Mouse (Mus musculus): ENCODE measurements around the gene Lfng. TPM values are rescaled to one million over a fixed set of nuclear protein-coding genes. Genes with fewer than 3 reads are reported as not detected.

Lfng gene
- polyA plus RNA-seq, 1 experiment = not detected

DNA sequence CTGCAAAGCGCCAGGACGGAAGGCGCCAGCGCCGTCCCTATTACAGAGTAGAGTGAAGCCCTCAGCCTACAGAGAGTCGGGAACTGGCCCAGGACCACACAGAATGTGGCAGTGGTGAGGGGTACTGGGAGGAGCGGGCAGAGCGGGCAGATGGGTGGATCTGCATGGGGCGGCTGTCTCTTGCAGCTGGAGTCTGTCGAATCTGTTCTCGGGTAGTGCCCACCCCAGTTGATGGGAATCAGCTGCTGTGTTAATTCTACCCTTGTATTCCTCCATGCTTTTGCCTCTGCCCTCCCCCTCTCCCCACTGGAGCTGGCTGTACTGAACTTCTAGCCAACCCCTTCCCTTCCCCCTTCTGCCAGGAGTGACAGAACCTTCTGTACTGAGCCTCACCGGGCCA lies 5.4 kb upstream of the Lfng start:
- Histone ChIP-seq H3K4me1 (ENCODE audit: control insufficient read depth, insufficient read depth, low read length) (peaks cover 21% of the 10 kb centered on the region), H3K4me3 (ENCODE audit: insufficient read depth, low read depth, low read length) (no peak overlapping the region), H3K27ac (ENCODE audit: insufficient read depth, low read depth, low read length) (no peak overlapping the region)
- 33% methylated on average over 12 of the region's 12 CpGs for WGBS
- TF ChIP-seq CTCF (IDR thresholded peaks at IDR 0.05; ENCODE audit: insufficient read depth, low read depth, low read length) (no peak), POLR2A (IDR thresholded peaks at IDR 0.05; ENCODE audit: insufficient read depth, low read depth, low read length) (no peak)

DNA sequence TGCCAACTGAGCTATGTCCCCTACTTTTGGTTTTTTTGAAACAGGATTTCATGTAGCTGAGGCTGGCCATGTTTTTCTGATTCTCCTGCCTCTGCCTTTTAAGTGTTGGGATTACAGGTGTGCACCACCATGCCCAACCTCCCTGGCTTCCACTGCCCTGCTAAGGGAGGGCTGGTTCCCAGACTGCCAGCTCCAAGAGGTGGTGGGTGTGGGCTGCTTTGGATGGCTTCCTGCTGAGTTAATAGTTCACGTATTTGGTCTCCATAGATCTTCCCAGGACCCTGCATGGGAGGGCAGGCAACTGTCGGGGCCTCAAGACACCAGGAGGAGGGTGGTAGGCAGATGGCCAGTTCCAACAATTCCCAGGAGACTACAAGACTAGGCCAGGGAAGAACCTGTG lies 4.6 kb upstream of the Lfng start:
- Histone ChIP-seq H3K27ac (ENCODE audit: insufficient read depth, low read depth, low read length) (no peak overlapping the region), H3K4me1 (ENCODE audit: control insufficient read depth, insufficient read depth, low read length) (peaks cover 26% of the 10 kb centered on the region), H3K4me3 (ENCODE audit: insufficient read depth, low read depth, low read length) (no peak overlapping the region)
- TF ChIP-seq CTCF (IDR thresholded peaks at IDR 0.05; ENCODE audit: insufficient read depth, low read depth, low read length) = no peak
- no peak for TF ChIP-seq POLR2A (IDR thresholded peaks at IDR 0.05; ENCODE audit: insufficient read depth, low read depth, low read length)
- WGBS = 61% methylated on average over 2 of the region's 2 CpGs

DNA sequence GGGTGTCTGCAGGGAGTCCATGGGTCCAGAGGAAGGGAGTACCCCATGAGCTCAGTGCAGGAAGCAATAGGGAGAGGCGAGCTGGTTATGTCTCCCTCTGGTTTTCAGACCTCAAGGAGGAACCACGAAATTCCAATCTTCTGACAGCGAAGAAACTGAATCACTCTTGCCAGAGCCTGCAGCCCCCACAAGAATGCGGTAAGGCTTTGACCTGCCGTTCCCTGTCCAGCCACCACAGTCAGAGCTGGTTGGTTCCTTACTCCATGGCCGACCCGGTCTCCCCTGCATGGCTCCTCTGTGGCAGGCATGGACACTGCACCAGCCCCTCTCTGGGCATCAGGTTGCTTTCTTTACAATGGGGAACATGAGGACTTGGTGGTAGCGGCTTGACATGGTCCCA lies 2.7 kb upstream of the Lfng start:
- Histone ChIP-seq H3K4me1 (ENCODE audit: control insufficient read depth, insufficient read depth, low read length) (peaks cover 38% of the 10 kb centered on the region), H3K4me3 (ENCODE audit: insufficient read depth, low read depth, low read length) (no peak overlapping the region), H3K27ac (ENCODE audit: insufficient read depth, low read depth, low read length) (no peak overlapping the region)
- TF ChIP-seq CTCF (IDR thresholded peaks at IDR 0.05; ENCODE audit: insufficient read depth, low read depth, low read length) (no peak), POLR2A (IDR thresholded peaks at IDR 0.05; ENCODE audit: insufficient read depth, low read depth, low read length) (no peak)
- 87% methylated on average over 8 of the region's 8 CpGs for WGBS

DNA sequence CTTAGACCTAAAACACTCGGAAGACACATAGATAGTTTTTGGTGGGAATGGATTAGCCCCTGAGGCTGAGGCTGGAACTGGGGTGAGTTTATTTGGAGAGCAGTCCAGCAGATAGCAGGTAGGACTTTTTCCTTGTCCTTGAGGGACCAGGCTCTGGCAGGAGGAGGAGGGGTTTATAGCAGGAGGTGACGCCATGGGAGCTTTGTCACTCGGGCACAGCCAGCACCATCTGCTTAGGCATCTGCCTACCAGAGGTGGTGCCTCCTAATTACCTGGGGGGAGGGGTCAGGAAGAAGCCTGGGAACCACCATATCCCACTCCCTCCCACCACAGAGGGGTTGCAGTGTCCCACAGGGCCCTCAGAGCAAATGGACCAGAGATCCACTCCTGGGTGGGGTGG lies 1.9 kb upstream of the Lfng start:
- Histone ChIP-seq H3K4me3 (ENCODE audit: insufficient read depth, low read depth, low read length) (no peak overlapping the region), H3K4me1 (ENCODE audit: control insufficient read depth, insufficient read depth, low read length) (peaks cover 46% of the 10 kb centered on the region), H3K27ac (ENCODE audit: insufficient read depth, low read depth, low read length) (no peak overlapping the region)
- WGBS = 70% methylated on average over 3 of the region's 3 CpGs
- no peak for TF ChIP-seq CTCF (IDR thresholded peaks at IDR 0.05; ENCODE audit: insufficient read depth, low read depth, low read length)
- TF ChIP-seq POLR2A (IDR thresholded peaks at IDR 0.05; ENCODE audit: insufficient read depth, low read depth, low read length) = no peak

DNA sequence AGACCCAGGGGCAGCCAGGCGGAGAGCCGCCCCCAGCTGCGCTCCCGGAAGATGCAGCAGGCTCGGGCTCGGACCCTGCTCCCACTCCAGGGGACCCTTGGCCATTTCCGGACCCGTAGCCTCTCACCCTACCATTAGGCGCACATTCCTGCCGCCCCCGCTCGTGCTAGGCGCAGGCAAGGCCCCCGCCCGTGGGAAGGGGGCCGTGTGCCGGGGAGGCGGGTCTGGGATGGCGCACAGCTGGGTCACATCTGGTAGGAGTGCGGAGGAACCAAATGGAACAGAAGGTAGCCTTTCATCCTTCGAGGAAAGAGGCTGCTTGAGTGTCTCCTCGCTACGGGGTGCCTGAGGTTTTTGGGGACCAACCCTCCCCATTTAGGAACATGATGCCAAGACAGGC lies 734 bp upstream of the Lfng start:
- Histone ChIP-seq H3K4me3 (ENCODE audit: insufficient read depth, low read depth, low read length) (no peak overlapping the region), H3K4me1 (ENCODE audit: control insufficient read depth, insufficient read depth, low read length) (peaks cover 56% of the 10 kb centered on the region), H3K27ac (ENCODE audit: insufficient read depth, low read depth, low read length) (no peak overlapping the region)
- WGBS = 5% methylated on average over 23 of the region's 23 CpGs
- TF ChIP-seq POLR2A (IDR thresholded peaks at IDR 0.05; ENCODE audit: insufficient read depth, low read depth, low read length) (no peak), CTCF (IDR thresholded peaks at IDR 0.05; ENCODE audit: insufficient read depth, low read depth, low read length) (no peak)

DNA sequence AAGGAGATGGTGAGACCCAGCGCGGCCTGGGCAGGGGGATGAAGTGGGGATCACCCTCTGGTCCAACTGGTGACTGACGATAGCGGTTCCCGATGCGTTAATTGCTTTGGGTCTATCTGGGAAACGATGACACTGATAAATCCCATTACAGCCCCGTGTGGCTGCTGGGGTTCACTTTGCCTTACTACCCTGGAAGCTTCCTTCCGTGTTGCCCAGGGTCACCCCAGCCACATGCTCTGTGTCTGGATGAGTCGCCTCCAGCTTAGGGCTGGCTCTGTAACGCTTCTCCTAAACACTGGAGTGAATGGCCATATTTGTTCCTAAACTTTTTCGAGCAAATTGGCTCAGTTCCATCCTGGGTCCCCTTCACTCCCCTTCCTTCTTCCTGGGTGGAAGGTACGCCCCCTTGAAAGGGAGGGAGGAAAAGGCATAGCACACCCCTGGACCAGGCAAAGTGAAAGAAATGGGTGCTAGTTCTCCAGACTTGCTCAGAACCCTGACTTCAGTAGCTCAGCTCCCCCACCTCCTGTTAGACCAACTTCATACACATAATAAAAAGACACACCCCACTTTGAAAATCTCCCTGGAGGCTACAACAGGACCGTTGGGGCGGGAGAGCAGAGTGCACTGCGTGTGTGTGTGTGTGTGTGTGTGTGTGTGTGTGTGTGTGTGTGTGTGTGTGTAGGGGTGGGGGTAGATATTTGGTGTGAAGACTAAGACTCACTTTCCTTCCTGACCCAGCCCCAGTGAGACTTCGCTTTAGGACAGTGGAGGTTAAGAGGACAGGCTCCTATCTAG lies 915 bp downstream of the Lfng start:
- Histone ChIP-seq H3K4me1 (ENCODE audit: control insufficient read depth, insufficient read depth, low read length) (peaks cover 58% of the 10 kb centered on the region), H3K4me3 (ENCODE audit: insufficient read depth, low read depth, low read length) (peak overlapping the region; percentile 50), H3K27ac (ENCODE audit: insufficient read depth, low read depth, low read length) (peak overlapping the region; percentile 23; the same call in 1 of the 2 replicates)
- TF ChIP-seq CTCF (IDR thresholded peaks at IDR 0.05; ENCODE audit: insufficient read depth, low read depth, low read length) (no peak), POLR2A (IDR thresholded peaks at IDR 0.05; ENCODE audit: insufficient read depth, low read depth, low read length) (no peak)
- WGBS = 8% methylated on average over 17 of the region's 17 CpGs

DNA sequence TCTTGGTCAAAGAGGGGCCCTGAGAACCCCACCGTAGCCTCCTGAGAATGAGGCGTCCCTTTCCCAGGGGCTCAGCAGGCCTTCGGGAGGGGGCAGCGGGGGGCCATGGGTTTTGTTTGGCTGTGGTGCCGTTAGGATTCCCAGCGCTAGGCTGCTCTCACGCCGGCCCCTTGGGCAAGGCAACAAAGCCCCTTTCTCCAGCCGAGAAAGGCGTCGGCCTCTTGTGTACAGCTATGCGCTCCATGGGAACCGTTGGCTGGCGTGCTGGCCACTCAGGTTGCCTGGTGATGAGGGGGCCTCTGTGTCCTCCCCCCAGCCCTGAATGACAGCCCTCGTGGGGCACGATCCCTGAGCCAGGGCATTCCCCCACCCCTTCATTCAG lies 1.5 kb downstream of the Lfng start:
- 20% methylated on average over 16 of the region's 16 CpGs for WGBS
- Histone ChIP-seq H3K4me3 (ENCODE audit: insufficient read depth, low read depth, low read length) (peak overlapping the region; percentile 50), H3K27ac (ENCODE audit: insufficient read depth, low read depth, low read length) (peak overlapping the region; percentile 23; the same call in 1 of the 2 replicates), H3K4me1 (ENCODE audit: control insufficient read depth, insufficient read depth, low read length) (peaks cover 58% of the 10 kb centered on the region)
- TF ChIP-seq POLR2A (IDR thresholded peaks at IDR 0.05; ENCODE audit: insufficient read depth, low read depth, low read length) (no peak), CTCF (IDR thresholded peaks at IDR 0.05; ENCODE audit: insufficient read depth, low read depth, low read length) (no peak)

DNA sequence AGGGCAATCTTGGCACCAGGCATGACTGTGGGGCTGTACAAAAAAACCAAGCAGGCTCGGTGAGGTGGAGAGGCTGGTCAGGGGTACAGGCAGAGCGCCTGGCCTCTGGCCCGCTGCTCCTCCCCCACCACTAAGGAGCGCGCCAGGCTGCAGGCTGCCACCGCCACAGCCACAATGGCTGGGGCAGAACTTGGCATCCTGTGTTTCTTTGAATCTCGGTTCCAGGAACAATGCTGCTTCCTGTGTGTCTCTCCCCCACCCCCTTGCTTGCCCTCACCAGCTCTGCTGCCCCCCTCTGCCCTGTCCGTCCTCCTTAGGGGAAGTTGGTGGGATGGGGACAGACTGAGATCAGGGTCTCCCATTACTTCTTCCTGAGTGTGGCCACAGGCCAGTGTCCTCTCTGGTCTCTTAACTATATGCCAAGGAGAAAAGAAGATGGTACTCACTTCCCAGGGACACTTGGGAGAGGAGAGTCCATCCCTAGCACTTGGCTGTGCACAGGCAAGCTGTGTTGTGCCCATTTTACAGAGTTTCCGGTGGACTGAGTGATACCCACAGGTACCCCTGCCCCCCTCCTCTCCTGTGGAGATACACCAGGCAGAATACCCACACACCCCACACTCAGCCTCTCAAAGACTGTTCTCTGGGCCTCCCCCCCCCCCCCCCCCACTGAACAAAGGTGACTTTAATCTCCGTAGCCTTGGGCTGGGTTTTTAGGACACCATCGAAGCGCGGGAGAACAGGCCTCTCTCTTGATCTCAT lies 2.6 kb downstream of the Lfng start:
- Histone ChIP-seq H3K4me1 (ENCODE audit: control insufficient read depth, insufficient read depth, low read length) (peaks cover 58% of the 10 kb centered on the region), H3K27ac (ENCODE audit: insufficient read depth, low read depth, low read length) (peak overlapping the region; percentile 53; the same call in 1 of the 2 replicates), H3K4me3 (ENCODE audit: insufficient read depth, low read depth, low read length) (peak overlapping the region; percentile 31)
- WGBS = 16% methylated on average over 13 of the region's 13 CpGs
- TF ChIP-seq CTCF (IDR thresholded peaks at IDR 0.05; ENCODE audit: insufficient read depth, low read depth, low read length) (no peak), POLR2A (IDR thresholded peaks at IDR 0.05; ENCODE audit: insufficient read depth, low read depth, low read length) (no peak)
